Mouse (Mus musculus) forebrain, embryonic 12.5 days (tissue): ENCODE data around the gene Arhgef1. TPM values are rescaled to one million over a fixed set of nuclear protein-coding genes. Genes with fewer than 3 reads are reported as not detected.

Experiments
- ATAC-seq: fragments of 200-750 bp; cut with Nextera tagmentation; 2 replicates; pipeline ENCODE4 v1.8.0; 2017; ENCODE audit warnings: moderate TSS enrichment; ENCODE audit not compliant: low FRiP score
- H3K27ac ChIP-seq: fragments of 300-500 bp; sonication (generic); 2 replicates; pipeline ENCODE4 v1.5.1; 2016; ENCODE audit warnings: mild to moderate bottlenecking
- H3K27me3 ChIP-seq: fragments of 300-500 bp; sonication (generic); 2 replicates; pipeline ENCODE4 v1.6.1; 2016; ENCODE audit warnings: mild to moderate bottlenecking
- H3K36me3 ChIP-seq: fragments of 300-500 bp; sonication (generic); replicated peaks from 2 replicates; pipeline ENCODE4 v1.6.1; 2016; ENCODE audit warnings: mild to moderate bottlenecking
- H3K4me1 ChIP-seq: fragments of 300-500 bp; sonication (generic); 2 replicates; pipeline ENCODE4 v1.6.1; 2016
- H3K4me2 ChIP-seq: fragments of 300-500 bp; sonication (generic); 2 replicates; pipeline ENCODE4 v1.6.1; 2016; ENCODE audit warnings: mild to moderate bottlenecking, moderate library complexity
- H3K4me3 ChIP-seq: fragments of 300-500 bp; sonication (generic); replicated peaks from 2 replicates; pipeline ENCODE4 v1.5.1; 2016; ENCODE audit warnings: mild to moderate bottlenecking
- H3K9ac ChIP-seq: fragments of 300-500 bp; sonication (generic); 2 replicates; pipeline ENCODE4 v1.6.1; 2016; ENCODE audit warnings: mild to moderate bottlenecking
- H3K9me3 ChIP-seq: fragments of 300-500 bp; sonication (generic); 2 replicates; pipeline ENCODE4 v1.6.1; 2016
- WGBS: fragments of 180-500 bp; shearing (Covaris S2); methylation state at CpG from one replicate; pipeline ENCODE4 v1.1.7; 2016; 5-methylcytosine and 5-hydroxymethylcytosine counted together
- polyA plus RNA-seq: library from polyadenylated mRNA; unstranded; fragments of >200 nt; fragmentation: Nextera tagmentation; extraction: Ambion mirVana; gene quantifications from 2 replicates; pipeline ENCODE4 v1.2.1, GENCODE M21; 2016

Gene Arhgef1
- polyA plus RNA-seq, 1 experiment from 2014 or later, result 73.5 TPM

DNA sequence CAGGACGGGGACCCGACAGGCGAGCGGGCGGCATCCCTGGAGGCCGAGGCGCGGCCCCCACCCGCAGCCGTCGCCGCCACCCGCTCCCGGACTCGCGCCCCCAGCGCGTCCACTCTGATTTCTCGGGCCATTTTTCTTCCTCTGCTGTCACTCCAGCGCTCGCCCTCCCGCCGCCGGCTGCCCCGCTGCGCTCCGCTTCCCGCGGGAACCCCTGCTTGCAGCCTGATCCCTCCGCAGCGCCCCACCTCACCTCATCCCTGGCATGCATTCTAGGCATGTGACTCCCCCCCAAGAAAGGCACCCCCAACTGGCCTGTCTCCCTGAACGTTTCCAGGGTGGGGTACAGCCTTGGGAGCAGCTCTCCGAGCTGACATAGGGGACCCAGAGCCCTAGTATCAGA lies 52.5 kb downstream of the Arhgef1 start:
- no peaks in the 10 kb centered on the region for H3K36me3 ChIP-seq
- no peaks in the 10 kb centered on the region for H3K9me3 ChIP-seq
- no peak for ATAC-seq
- peaks cover 35% of the 10 kb centered on the region for H3K4me1 ChIP-seq
- H3K4me3 ChIP-seq, result peak overlapping the region; percentile 43
- H3K27ac ChIP-seq, result no peak overlapping the region
- H3K4me2 ChIP-seq, result peak overlapping the region; percentile 66
- peaks cover 73% of the 10 kb centered on the region for H3K27me3 ChIP-seq
- H3K9ac ChIP-seq, result no peak overlapping the region
- WGBS, result 2% methylated on average over 33 of the region's 33 CpGs

DNA sequence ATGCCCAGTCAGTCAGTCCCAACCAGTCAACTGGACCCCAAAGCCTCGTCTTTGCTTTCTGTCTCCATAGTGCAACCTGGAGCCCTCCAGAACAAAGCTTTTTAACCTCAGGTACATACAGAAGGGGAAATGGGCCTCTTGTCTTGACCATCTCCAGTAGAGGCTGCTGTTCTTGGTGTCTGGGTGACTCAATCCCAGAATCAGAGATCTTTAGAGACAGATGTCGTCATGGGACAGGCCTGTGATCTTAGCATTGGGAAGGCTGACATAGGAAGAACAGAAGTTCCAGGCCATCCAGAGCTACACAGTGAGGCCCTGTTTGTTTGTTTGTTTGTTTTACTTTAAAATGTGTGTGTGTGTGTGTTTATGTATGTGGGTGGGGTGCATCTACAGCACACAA lies 61.6 kb downstream of the Arhgef1 start:
- no peak for ATAC-seq
- Histone ChIP-seq H3K4me3 (no peak overlapping the region), H3K27ac (no peak overlapping the region), H3K4me1 (no peaks in the 10 kb centered on the region), H3K27me3 (no peaks in the 10 kb centered on the region), H3K9me3 (no peaks in the 10 kb centered on the region), H3K36me3 (no peaks in the 10 kb centered on the region), H3K9ac (no peak overlapping the region), H3K4me2 (no peak overlapping the region)
- WGBS, result 86% methylated on average over 2 of the region's 2 CpGs

DNA sequence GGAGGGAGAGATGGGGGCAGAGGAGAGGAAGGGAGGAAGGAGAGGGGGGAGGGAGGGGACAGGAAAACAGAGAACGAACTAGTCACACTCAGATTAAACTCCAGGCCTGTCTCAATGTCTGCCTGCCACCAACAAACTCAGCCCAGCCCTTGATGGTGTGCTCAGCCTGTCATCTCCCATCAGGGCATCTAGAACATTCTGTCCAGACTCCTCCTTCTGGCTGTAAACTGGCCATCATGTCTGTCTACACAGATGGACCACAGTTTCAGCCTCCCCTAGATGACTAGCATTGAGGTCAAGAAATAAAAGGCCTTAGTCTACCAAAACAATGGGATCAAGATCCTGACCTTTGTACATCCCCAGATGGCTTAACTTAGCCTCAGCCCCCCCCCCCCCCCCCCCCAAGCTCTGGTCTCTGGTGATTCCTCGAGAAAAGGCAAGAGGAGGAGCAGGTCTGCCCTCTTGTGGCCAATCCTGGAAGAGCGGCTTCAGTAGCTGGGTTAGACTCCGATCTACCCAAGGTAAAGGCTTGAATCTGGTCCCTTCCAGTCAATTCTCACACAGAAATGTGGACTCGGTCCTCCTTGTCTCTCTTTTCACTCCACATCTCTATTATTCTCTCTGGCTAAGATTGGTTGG lies 62.3 kb downstream of the Arhgef1 start:
- peak; percentile 41; the same call in 1 of the 2 replicates for ATAC-seq
- no peak overlapping the region for H3K4me2 ChIP-seq
- H3K36me3 ChIP-seq, result no peaks in the 10 kb centered on the region

DNA sequence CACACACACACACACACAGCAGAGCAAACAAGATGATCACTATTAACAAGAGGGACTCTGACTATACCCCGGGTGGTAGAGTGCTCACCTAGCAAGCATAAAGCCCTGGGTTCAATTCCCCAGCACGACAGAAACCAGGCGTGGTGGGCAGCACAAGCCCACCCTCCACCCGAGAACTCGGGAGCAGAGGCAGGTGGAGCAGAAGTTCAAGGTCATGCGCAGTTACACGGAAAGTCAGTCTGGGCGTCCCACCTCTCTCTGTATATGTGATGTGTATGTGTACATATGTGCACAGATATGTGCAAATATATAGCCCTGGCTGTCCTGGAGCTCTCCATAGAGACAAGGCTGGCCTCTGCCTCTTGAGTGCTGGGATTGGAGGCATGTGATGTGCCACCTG lies 65.3 kb downstream of the Arhgef1 start:
- no peak overlapping the region for H3K27ac ChIP-seq
- no peaks in the 10 kb centered on the region for H3K36me3 ChIP-seq
- no peaks in the 10 kb centered on the region for H3K9me3 ChIP-seq
- 85% methylated on average over 8 of the region's 8 CpGs for WGBS
- ATAC-seq, result no peak
- no peak overlapping the region for H3K4me2 ChIP-seq
- peaks cover 10% of the 10 kb centered on the region for H3K4me1 ChIP-seq
- H3K27me3 ChIP-seq, result no peaks in the 10 kb centered on the region
- no peak overlapping the region for H3K9ac ChIP-seq
- no peak overlapping the region for H3K4me3 ChIP-seq

More for the DNA sequence above, 62.3 kb downstream of the Arhgef1 start:
- Histone ChIP-seq H3K9ac (no peak overlapping the region), H3K4me3 (no peak overlapping the region), H3K9me3 (no peaks in the 10 kb centered on the region), H3K27ac (no peak overlapping the region), H3K4me1 (no peaks in the 10 kb centered on the region), H3K27me3 (no peaks in the 10 kb centered on the region)
- 15% methylated on average over 5 of the region's 5 CpGs for WGBS

DNA sequence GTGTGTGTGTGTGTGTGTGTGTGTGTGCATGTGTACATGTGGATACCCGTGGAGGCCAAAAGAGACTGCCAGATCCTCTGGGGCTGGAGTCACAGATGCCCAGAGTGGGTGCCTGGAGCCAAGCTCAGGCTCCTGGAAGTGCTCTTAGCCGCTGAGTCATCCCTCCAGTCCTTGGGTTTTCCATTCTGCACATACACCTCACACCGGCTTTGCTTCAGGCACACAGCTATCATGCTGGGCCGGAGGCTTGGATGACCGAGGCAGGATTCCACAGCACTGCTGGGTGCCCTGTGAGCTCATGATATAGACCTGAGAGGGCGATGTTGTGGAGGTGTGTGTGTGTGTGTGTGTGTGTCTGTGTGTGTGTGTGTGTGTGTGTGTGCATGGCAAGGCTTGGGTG lies 65.8 kb downstream of the Arhgef1 start:
- Histone ChIP-seq H3K9ac (no peak overlapping the region), H3K36me3 (no peaks in the 10 kb centered on the region), H3K4me2 (no peak overlapping the region), H3K27me3 (no peaks in the 10 kb centered on the region), H3K4me3 (no peak overlapping the region), H3K27ac (no peak overlapping the region), H3K9me3 (no peaks in the 10 kb centered on the region), H3K4me1 (peaks cover 10% of the 10 kb centered on the region)
- WGBS, result 69% methylated on average over 6 of the region's 6 CpGs
- ATAC-seq, result no peak

DNA sequence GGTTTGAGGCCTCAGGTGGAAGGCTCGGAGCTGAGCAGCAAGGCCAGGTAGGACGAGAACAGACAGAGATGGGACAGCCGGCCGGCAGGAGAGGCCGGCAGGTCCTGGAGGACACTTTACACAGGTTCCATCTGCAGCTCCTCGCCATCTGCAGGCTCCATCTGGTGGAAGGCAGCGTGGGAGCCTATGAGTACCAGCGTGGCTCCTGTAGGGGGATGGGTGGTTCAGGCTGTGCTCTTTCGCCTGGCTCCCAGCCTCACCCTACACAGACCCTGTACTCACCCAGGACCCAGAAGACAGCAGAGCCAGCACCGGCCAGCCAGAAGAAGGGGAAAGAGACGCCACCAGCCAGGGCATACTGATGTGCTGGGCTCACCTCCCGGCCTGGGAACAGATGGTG lies 67.1 kb downstream of the Arhgef1 start:
- no peaks in the 10 kb centered on the region for H3K36me3 ChIP-seq
- H3K9me3 ChIP-seq, result no peaks in the 10 kb centered on the region
- H3K4me1 ChIP-seq, result peaks cover 10% of the 10 kb centered on the region
- 77% methylated on average over 12 of the region's 12 CpGs for WGBS
- no peak overlapping the region for H3K9ac ChIP-seq
- no peak overlapping the region for H3K4me3 ChIP-seq
- no peak for ATAC-seq
- H3K27ac ChIP-seq, result no peak overlapping the region
- no peak overlapping the region for H3K4me2 ChIP-seq
- H3K27me3 ChIP-seq, result no peaks in the 10 kb centered on the region

DNA sequence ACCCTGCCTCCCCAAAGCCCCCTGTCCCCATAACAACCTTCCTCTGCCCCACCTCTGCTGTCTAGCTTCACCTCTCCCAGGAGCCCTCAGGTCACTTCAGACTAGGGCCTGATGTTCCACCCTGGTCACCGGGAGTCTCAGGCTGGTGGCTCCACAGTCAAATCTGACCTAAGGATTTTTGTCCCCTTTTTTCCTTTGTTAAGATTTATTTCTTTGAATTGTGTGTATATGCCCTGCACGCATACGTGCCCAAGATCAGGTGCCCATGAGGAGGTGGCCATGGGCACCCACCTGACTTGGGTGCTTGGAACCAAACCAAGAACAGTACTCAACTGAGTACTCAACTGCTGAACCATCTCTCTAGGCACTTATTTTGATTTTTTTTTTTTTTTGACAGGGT lies 67.6 kb downstream of the Arhgef1 start:
- WGBS, result 94% methylated on average over 3 of the region's 3 CpGs
- no peak overlapping the region for H3K27ac ChIP-seq
- H3K27me3 ChIP-seq, result no peaks in the 10 kb centered on the region
- H3K9me3 ChIP-seq, result no peaks in the 10 kb centered on the region
- no peak overlapping the region for H3K9ac ChIP-seq
- peaks cover 10% of the 10 kb centered on the region for H3K4me1 ChIP-seq
- ATAC-seq, result no peak
- H3K4me2 ChIP-seq, result no peak overlapping the region
- no peak overlapping the region for H3K4me3 ChIP-seq
- H3K36me3 ChIP-seq, result no peaks in the 10 kb centered on the region

DNA sequence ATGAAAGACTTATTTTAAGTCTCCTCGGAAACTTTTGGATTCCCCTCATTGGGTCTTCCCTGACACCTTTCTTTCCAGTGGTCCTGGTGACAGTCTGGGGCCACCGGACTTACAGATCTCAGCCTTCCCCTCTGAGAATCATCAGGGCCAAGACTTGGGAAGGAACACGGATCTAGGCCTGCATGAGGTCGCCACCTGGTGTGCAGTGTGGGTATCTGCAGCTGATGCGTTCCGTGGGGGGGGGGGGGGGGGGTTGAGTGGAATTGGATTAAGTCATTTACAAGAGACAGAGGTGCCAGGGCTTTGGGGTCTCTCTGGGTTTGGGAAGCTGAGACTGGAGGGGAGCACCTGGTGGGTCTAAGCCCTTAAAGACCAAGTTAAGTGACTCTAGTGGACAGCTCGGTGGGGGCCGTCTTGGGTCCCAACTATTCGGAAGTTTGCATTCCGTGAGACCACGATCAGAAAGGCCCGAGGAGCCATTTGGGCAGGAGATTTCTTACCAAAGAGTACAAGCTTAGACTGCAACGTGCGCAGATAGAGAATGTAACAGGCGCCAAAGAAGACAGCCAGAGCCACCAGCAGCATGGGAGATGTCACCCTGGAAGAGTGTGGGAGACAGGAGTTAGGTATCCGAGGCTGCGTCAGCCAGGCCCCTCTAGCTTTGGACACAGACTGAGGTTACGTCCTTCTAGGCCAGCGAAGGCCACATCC lies 68.7 kb downstream of the Arhgef1 start:
- Histone ChIP-seq H3K27ac (peak overlapping the region; percentile 50; the same call in 1 of the 2 replicates), H3K4me3 (peak overlapping the region; percentile 68), H3K4me1 (peaks cover 10% of the 10 kb centered on the region), H3K27me3 (no peaks in the 10 kb centered on the region), H3K4me2 (peak overlapping the region; percentile 83), H3K9ac (peak overlapping the region; percentile 66; the same call in 1 of the 2 replicates), H3K9me3 (no peaks in the 10 kb centered on the region), H3K36me3 (no peaks in the 10 kb centered on the region)
- 9% methylated on average over 19 of the region's 19 CpGs for WGBS
- 0 out of 2 replicates have a peak, but pooled peaks have one; percentile 7 for ATAC-seq

DNA sequence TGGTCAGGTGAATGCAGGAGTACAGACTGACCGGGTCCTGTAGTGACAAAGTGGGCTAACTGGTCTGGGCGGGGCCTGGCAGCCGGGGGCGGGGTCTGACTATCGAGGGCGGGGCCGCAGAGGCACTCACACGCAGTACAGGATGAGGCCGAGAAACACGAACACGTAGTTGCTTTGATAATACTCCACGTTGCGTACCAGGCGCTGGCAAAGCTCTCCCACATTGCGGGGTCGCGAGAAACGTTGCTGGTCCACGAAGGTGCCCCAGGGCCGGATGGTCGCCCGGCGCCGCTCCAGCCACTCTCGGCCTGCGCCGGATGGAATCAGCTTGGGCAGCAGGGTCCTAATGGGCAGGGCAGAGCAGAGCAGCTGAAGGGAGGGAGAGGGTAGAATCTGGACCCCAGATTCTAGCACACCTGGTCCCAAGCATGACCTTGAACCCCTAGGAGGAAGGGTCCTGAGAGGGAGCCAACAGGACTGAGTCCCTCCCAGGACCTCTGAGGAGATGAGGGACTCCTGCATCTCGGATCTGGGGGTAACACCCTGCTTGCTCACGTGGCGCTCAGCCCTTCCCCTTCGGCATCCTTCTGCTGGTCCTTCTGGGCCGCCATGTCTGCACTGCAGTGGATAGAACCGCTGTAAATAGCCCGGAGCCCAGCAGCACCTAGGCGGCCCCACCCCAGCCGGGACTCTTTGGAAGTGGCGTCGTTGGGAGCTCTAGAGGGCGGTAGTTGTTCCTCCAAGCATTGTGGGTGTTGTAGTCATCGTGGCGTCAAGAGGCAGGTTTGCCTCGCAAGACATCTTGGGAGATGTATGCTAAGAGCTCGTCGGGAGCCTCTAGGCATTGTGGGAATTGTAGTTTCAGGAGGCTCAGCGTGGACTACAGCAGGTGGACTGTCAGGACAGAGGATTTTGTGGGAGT lies 69.5 kb downstream of the Arhgef1 start, which contains the start of gene Rabac1:
Gene Rabac1 (minus strand): TSS at position 783 of the 922 bp plus-strand sequence.
- Histone ChIP-seq H3K27me3 (no peaks in the 10 kb centered on the region), H3K9me3 (no peaks in the 10 kb centered on the region), H3K9ac (peak within 1 kb of the TSS; percentile 66), H3K27ac (peak within 1 kb of the TSS; percentile 50; the same call in 1 of the 2 replicates), H3K4me2 (peak within 1 kb of the TSS; percentile 83), H3K36me3 (no peaks in the 10 kb centered on the region), H3K4me3 (peak within 1 kb of the TSS; percentile 68), H3K4me1 (peaks cover 10% of the 10 kb centered on the region)
- under 1% methylated on average over 45 of the region's 45 CpGs for WGBS
- peak; percentile 92 for ATAC-seq

DNA sequence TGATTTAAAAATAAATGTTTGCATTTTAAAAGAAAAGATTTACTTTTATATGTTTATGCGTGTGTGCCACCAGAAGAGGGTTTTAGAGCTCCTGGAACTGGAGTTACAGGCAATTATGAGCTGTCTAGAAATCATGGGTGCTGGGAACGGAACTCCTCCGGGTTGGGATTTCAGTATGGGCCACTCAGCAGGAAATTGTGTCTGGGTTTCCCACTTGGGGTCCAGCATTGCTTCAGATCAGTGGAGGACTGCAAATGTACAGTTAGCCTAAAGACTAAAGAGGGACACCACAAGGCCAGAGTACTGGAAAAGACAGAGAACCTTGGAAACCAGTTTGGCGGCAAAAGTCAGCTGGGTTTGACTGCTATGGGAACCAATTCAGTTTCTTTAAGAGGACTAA lies 70.5 kb downstream of the Arhgef1 start:
- Histone ChIP-seq H3K4me1 (peaks cover 10% of the 10 kb centered on the region), H3K9me3 (no peaks in the 10 kb centered on the region), H3K4me2 (0 out of 2 replicates have a peak overlapping the region, but pooled peaks have one; percentile 83), H3K27me3 (no peaks in the 10 kb centered on the region; the same call in 1 of the 2 replicates), H3K36me3 (peaks cover 5% of the 10 kb centered on the region; the same call in 1 of the 2 replicates), H3K9ac (no peak overlapping the region), H3K4me3 (no peak overlapping the region), H3K27ac (no peak overlapping the region)
- no peak for ATAC-seq
- WGBS, result 80% methylated on average over 4 of the region's 4 CpGs

DNA sequence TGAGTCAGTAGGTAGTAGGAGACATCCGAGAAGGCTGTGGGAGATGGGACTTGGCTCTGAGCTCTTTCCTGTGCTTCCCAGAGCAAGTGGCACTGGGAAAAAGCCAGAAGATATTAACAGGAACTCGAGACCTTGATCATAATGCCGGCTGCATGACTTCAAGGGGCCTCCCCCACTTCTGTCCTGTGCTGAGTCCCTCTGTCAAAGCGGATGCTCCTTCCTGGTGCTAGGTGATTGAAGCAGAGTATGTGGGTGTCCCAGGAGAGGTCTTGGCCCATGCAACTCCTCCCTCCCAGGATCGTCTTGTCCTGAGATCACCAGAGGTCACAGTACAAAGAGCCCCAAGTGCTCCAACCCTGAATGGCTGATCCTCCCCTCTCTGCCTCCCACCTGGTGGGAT lies 71.2 kb downstream of the Arhgef1 start:
- WGBS, result 72% methylated on average over 5 of the region's 5 CpGs
- peaks cover 10% of the 10 kb centered on the region for H3K4me1 ChIP-seq
- H3K27me3 ChIP-seq, result no peaks in the 10 kb centered on the region; the same call in 1 of the 2 replicates
- no peaks in the 10 kb centered on the region for H3K9me3 ChIP-seq
- no peak overlapping the region for H3K4me2 ChIP-seq
- H3K4me3 ChIP-seq, result no peak overlapping the region
- no peak for ATAC-seq
- peaks cover 12% of the 10 kb centered on the region; the same call in 1 of the 2 replicates for H3K36me3 ChIP-seq
- no peak overlapping the region for H3K9ac ChIP-seq
- no peak overlapping the region for H3K27ac ChIP-seq
